In genomic region chr16:96533710-96534109, GRCm38 (mm10) we compare ENCODE assay signal across 11 mouse cellular contexts.
A peak's percentile ranks its signal among the peaks of the same experiment; 100 is the strongest.
DNase-seq lines count a peak whose midpoint lies in the region; ATAC-seq and TF ChIP-seq lines count a peak whose summit lies in the region.
"Had no signal": no experiment of that assay in that cellular context is flagged by ENCODE, and none has a peak within 500 bp of the region (broad histone marks: within the 10 kb centered on the region; RNA-seq: fewer than 3 reads in every experiment).

No protein-coding gene starts in this region.

- TF ChIP-seq CTCF in forebrain, postnatal 0 days (IDR thresholded peaks at IDR 0.05; ENCODE audit: low read depth) = no peak

- H3K4me1 ChIP-seq in forebrain, postnatal 0 days (ENCODE audit: insufficient read depth) = 0 out of 2 replicates have a peak, but pooled peaks cover 5% of the 10 kb centered on the region
- peaks cover 4% of the 10 kb centered on the region; the same call in 1 of the 2 replicates for H3K4me1 ChIP-seq in forebrain, embryonic 15.5 days
- peaks cover 8% of the 10 kb centered on the region for H3K4me1 ChIP-seq in liver, embryonic 13.5 days (replicated peaks)
- H3K4me1 ChIP-seq in forebrain, embryonic 14.5 days (ENCODE audit: control insufficient read depth, insufficient read depth, low read length) = 0 out of 2 replicates have a peak, but pooled peaks cover 5% of the 10 kb centered on the region
- H3K4me1 ChIP-seq: megakaryocyte, embryonic 14.5 days had no signal

- no peaks in the 10 kb centered on the region for H3K9me3 ChIP-seq in forebrain, postnatal 0 days (ENCODE audit: low read length)
- no peaks in the 10 kb centered on the region for H3K9me3 ChIP-seq in forebrain, embryonic 15.5 days
- H3K9me3 ChIP-seq in liver, embryonic 13.5 days (replicated peaks) = no peaks in the 10 kb centered on the region
- no peaks in the 10 kb centered on the region for H3K9me3 ChIP-seq in forebrain, embryonic 14.5 days (replicated peaks; ENCODE audit: control insufficient read depth, low read length)

- WGBS in forebrain, postnatal 0 days = 68% methylated on average over 8 of the region's 8 CpGs
- 75% methylated on average over 8 of the region's 8 CpGs for WGBS in forebrain, embryonic 15.5 days
- 13% methylated on average over 8 of the region's 8 CpGs for WGBS in liver, embryonic 13.5 days (ENCODE audit: insufficient replicate concordance)
- 85% methylated on average over 8 of the region's 8 CpGs for WGBS in forebrain, embryonic 14.5 days

- H3K36me3 ChIP-seq in forebrain, postnatal 0 days (ENCODE audit: insufficient read depth) = no peaks in the 10 kb centered on the region
- no peaks in the 10 kb centered on the region for H3K36me3 ChIP-seq in forebrain, embryonic 15.5 days
- no peaks in the 10 kb centered on the region for H3K36me3 ChIP-seq in liver, embryonic 13.5 days
- H3K36me3 ChIP-seq in forebrain, embryonic 14.5 days (ENCODE audit: control insufficient read depth, insufficient read depth, low read length) = no peaks in the 10 kb centered on the region

- DNase-seq in forebrain, postnatal 0 days = no peak
- peak; percentile 22 for DNase-seq in ovary, postnatal 36 days (ENCODE audit: low spot score)
- no peak for DNase-seq in ovary, adult 18-20 months (ENCODE audit: low spot score)
- peak; percentile 31 for DNase-seq in liver, embryonic 13.5 days
- no peak for DNase-seq in adipocyte (ENCODE audit: low spot score)
- DNase-seq in layer of hippocampus, adult 9-10 months (ENCODE audit: low spot score) = no peak
- no peak for DNase-seq in forebrain, embryonic 14.5 days (ENCODE audit: low spot score)
- DNase-seq: adrenal gland, postnatal 14 days had no signal

- H3K4me3 ChIP-seq in forebrain, postnatal 0 days (ENCODE audit: low read depth, low read length) = no peak overlapping the region
- no peak overlapping the region for H3K4me3 ChIP-seq in forebrain, embryonic 15.5 days
- no peak overlapping the region for H3K4me3 ChIP-seq in liver, embryonic 13.5 days (replicated peaks)
- H3K4me3 ChIP-seq in forebrain, embryonic 14.5 days (ENCODE audit: low read depth, low read length) = no peak overlapping the region
- H3K4me3 ChIP-seq: erythroblast, embryonic 14.5 days; megakaryocyte, embryonic 14.5 days had no signal

- no peaks in the 10 kb centered on the region for H3K27me3 ChIP-seq in forebrain, postnatal 0 days (ENCODE audit: insufficient read depth, low read length)
- no peaks in the 10 kb centered on the region for H3K27me3 ChIP-seq in forebrain, embryonic 15.5 days
- H3K27me3 ChIP-seq in liver, embryonic 13.5 days = peaks cover 41% of the 10 kb centered on the region
- no peaks in the 10 kb centered on the region for H3K27me3 ChIP-seq in forebrain, embryonic 14.5 days (replicated peaks; ENCODE audit: control insufficient read depth, insufficient read depth, low read length)

- H3K27ac ChIP-seq in forebrain, postnatal 0 days (ENCODE audit: low read depth, low read length) = no peak overlapping the region
- no peak overlapping the region for H3K27ac ChIP-seq in forebrain, embryonic 15.5 days (replicated peaks)
- no peak overlapping the region for H3K27ac ChIP-seq in liver, embryonic 13.5 days
- H3K27ac ChIP-seq in forebrain, embryonic 14.5 days (ENCODE audit: low read depth, low read length) = no peak overlapping the region

- peak; percentile 38; the same call in 1 of the 2 replicates for ATAC-seq in forebrain, postnatal 0 days
- no peak for ATAC-seq in forebrain, embryonic 15.5 days (replicated peaks)
- peak; percentile 89 for ATAC-seq in liver, embryonic 13.5 days (ENCODE audit: low read depth)
- ATAC-seq in forebrain, embryonic 14.5 days = no peak

- no peak overlapping the region for H3K9ac ChIP-seq in forebrain, postnatal 0 days
- H3K9ac ChIP-seq in forebrain, embryonic 15.5 days (replicated peaks) = no peak overlapping the region
- H3K9ac ChIP-seq in liver, embryonic 13.5 days = no peak overlapping the region
- no peak overlapping the region for H3K9ac ChIP-seq in forebrain, embryonic 14.5 days (ENCODE audit: low read length)

- H3K4me2 ChIP-seq in forebrain, postnatal 0 days (ENCODE audit: low read depth) = no peak overlapping the region
- no peak overlapping the region for H3K4me2 ChIP-seq in forebrain, embryonic 15.5 days (replicated peaks)
- no peak overlapping the region for H3K4me2 ChIP-seq in liver, embryonic 13.5 days
- no peak overlapping the region for H3K4me2 ChIP-seq in forebrain, embryonic 14.5 days (ENCODE audit: low read length)

Comparison
In these comparisons a context has a peak if more than half of its experiments do, and no peak if none do; other contexts are left out.
1. ATAC-seq: peak in forebrain, postnatal 0 days (single experiment) and liver, embryonic 13.5 days (single experiment); none in forebrain, embryonic 15.5 days (single experiment) and forebrain, embryonic 14.5 days (single experiment).
2. DNase-seq: peak in ovary, postnatal 36 days (single experiment) and liver, embryonic 13.5 days (single experiment); none in forebrain, postnatal 0 days (single experiment), ovary, adult 18-20 months (single experiment), adipocyte (single experiment), layer of hippocampus, adult 9-10 months (single experiment) and forebrain, embryonic 14.5 days (single experiment).